Mouse (Mus musculus): ENCODE measurements around the gene Slc5a11.

DNA sequence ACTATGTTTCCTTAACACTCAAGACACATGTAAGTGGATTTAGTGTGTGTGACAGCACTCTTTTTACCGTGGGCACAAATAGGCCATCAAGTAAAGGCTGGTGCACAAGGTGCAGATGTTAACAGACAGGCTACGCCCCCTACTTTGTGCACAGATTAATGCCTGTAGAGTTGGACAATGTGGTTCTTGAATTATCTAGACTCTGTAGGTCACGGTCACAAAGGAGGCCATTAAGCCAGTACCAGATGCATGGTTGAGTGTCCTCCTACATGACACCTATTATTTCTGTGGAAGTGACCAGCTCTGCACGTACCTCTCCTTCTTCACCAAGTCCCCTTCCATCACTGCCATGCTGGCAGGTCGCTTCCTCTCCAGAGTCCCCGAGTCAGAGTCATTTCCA, 81.5 kb downstream of the Slc5a11 start:
- TF ChIP-seq ZC3H11A (IDR thresholded peaks at IDR 0.05; ENCODE audit: borderline replicate concordance, low read depth, low read length) (no peak), HCFC1 (IDR thresholded peaks at IDR 0.05; ENCODE audit: borderline replicate concordance, insufficient read depth, low read length) (no peak)
